In the genomic region with DNA sequence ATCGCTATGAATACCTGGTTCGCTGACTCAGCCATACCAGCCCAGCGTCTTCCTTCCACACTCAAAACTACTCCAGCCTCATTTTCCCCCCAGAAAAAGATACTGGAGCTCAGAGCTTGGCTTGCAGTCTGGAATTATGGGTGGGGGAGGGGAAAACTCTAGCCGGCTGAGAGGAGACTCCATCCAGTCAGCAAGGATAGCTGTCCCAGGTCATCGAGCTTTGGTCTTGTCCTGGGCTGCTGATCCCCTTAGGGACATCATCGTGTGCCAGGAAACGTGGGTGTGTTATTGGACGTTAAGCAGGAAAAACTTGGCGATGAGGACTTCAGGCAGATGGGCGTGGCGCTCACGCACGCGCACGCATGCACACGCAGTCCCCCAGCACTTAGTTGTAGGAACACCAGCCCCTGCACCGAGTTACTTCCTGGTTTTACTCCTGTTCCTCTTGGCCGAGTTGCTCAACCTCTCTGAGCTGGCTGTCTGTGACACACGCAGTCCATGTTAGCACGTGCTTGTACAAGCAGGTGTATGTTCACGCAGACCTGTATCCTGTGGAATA, we compare ENCODE assay signal across 8 mouse cellular contexts. TPM values are rescaled to one million over a fixed set of nuclear protein-coding genes. Genes with fewer than 3 reads are reported as not detected.
DNase-seq lines count a peak whose midpoint lies in the region; ATAC-seq and TF ChIP-seq lines count a peak whose summit lies in the region.

No protein-coding gene starts in this region.

- no peaks in the 10 kb centered on the region for H3K9me3 ChIP-seq in embryonic facial prominence, embryonic 13.5 days
- no peaks in the 10 kb centered on the region for H3K9me3 ChIP-seq in hindbrain, embryonic 12.5 days (replicated peaks)
- H3K9me3 ChIP-seq in lung, embryonic 16.5 days (ENCODE audit: control insufficient read depth, low read length), result no peaks in the 10 kb centered on the region

- DNase-seq in spleen, adult 2 months (ENCODE audit: low read depth in 1 of 2, low spot score in 2 of 2), result peak in 1 of 2 experiments; percentile 45
- DNase-seq in spleen, postnatal 14 days (ENCODE audit: low spot score in 2 of 2), result no peak
- peak; percentile 56 to 61 for DNase-seq in spleen, postnatal 36 days (ENCODE audit: low spot score in 2 of 2)
- DNase-seq in left cerebral cortex, adult 9 months (ENCODE audit: low spot score in 2 of 2), result no peak

- peak overlapping the region; percentile 33; the same call in 1 of the 2 replicates for H3K4me3 ChIP-seq in spleen, adult 2 months (ENCODE audit: extremely low read depth, insufficient read depth, insufficient read length)
- peak overlapping the region; percentile 62 for H3K4me3 ChIP-seq in embryonic facial prominence, embryonic 13.5 days
- peak overlapping the region; percentile 45; the same call in 1 of the 2 replicates for H3K4me3 ChIP-seq in hindbrain, embryonic 12.5 days
- H3K4me3 ChIP-seq in lung, embryonic 16.5 days (ENCODE audit: low read length), result peak overlapping the region; percentile 66; the same call in 1 of the 2 replicates

- WGBS in spleen, adult 2 months, result 3% methylated on average over 21 of the region's 21 CpGs
- 2% methylated on average over 21 of the region's 21 CpGs for WGBS in embryonic facial prominence, embryonic 13.5 days
- WGBS in hindbrain, embryonic 12.5 days, result 3% methylated on average over 21 of the region's 21 CpGs
- WGBS in lung, embryonic 16.5 days, result 3% methylated on average over 21 of the region's 21 CpGs

- H3K4me1 ChIP-seq in spleen, adult 2 months (ENCODE audit: control insufficient read depth, insufficient read depth, insufficient read length), result peaks cover 48% of the 10 kb centered on the region
- peaks cover 88% of the 10 kb centered on the region for H3K4me1 ChIP-seq in embryonic facial prominence, embryonic 13.5 days
- peaks cover 88% of the 10 kb centered on the region for H3K4me1 ChIP-seq in hindbrain, embryonic 12.5 days
- peaks cover 61% of the 10 kb centered on the region for H3K4me1 ChIP-seq in lung, embryonic 16.5 days (replicated peaks; ENCODE audit: control insufficient read depth, insufficient read depth, low read length)

- no peak for TF ChIP-seq CTCF in spleen, adult 2 months (IDR thresholded peaks at IDR 0.05; ENCODE audit: extremely low read depth, insufficient read depth, insufficient read length, insufficient replicate concordance)

- H3K27ac ChIP-seq in spleen, adult 2 months (ENCODE audit: insufficient read depth, low read length), result no peak overlapping the region
- peak overlapping the region; percentile 34; the same call in 1 of the 2 replicates for H3K27ac ChIP-seq in embryonic facial prominence, embryonic 13.5 days
- H3K27ac ChIP-seq in hindbrain, embryonic 12.5 days, result no peak overlapping the region
- H3K27ac ChIP-seq in lung, embryonic 16.5 days (ENCODE audit: low read length), result peak overlapping the region; percentile 59

- 0 out of 2 replicates have a peak, but pooled peaks cover 2% of the 10 kb centered on the region for H3K36me3 ChIP-seq in spleen, adult 2 months (ENCODE audit: control insufficient read depth, insufficient read depth, low read length)
- no peaks in the 10 kb centered on the region for H3K36me3 ChIP-seq in embryonic facial prominence, embryonic 13.5 days
- no peaks in the 10 kb centered on the region for H3K36me3 ChIP-seq in hindbrain, embryonic 12.5 days
- H3K36me3 ChIP-seq in lung, embryonic 16.5 days (ENCODE audit: control insufficient read depth, insufficient read depth, low read length), result no peaks in the 10 kb centered on the region

- no peak for ATAC-seq in embryonic facial prominence, embryonic 13.5 days (ENCODE audit: insufficient number of reproducible peaks, insufficient read depth, low FRiP score, low TSS enrichment, low read depth)
- no peak for ATAC-seq in hindbrain, embryonic 12.5 days (ENCODE audit: low FRiP score)
- no peak for ATAC-seq in lung, embryonic 16.5 days (ENCODE audit: low read depth)
- ATAC-seq in activated CD4-positive, CD25-positive, alpha-beta regulatory T cell, adult 4 months, result no peak

- H3K4me2 ChIP-seq in embryonic facial prominence, embryonic 13.5 days, result peak overlapping the region; percentile 91
- H3K4me2 ChIP-seq in hindbrain, embryonic 12.5 days (replicated peaks), result peak overlapping the region; percentile 35
- H3K4me2 ChIP-seq in lung, embryonic 16.5 days (ENCODE audit: low read depth, low read length), result peak overlapping the region; percentile 85

- H3K9ac ChIP-seq in embryonic facial prominence, embryonic 13.5 days, result no peak overlapping the region
- H3K9ac ChIP-seq in hindbrain, embryonic 12.5 days, result no peak overlapping the region
- H3K9ac ChIP-seq in lung, embryonic 16.5 days (ENCODE audit: low read length), result peak overlapping the region; percentile 31; the same call in 1 of the 2 replicates

- H3K27me3 ChIP-seq in spleen, adult 2 months (ENCODE audit: control insufficient read depth, insufficient read depth, low read length), result no peaks in the 10 kb centered on the region
- H3K27me3 ChIP-seq in embryonic facial prominence, embryonic 13.5 days, result peaks cover 46% of the 10 kb centered on the region
- H3K27me3 ChIP-seq in hindbrain, embryonic 12.5 days, result peaks cover 84% of the 10 kb centered on the region
- H3K27me3 ChIP-seq in lung, embryonic 16.5 days (ENCODE audit: control insufficient read depth, insufficient read depth, low read depth, low read length), result no peaks in the 10 kb centered on the region; the same call in 1 of the 2 replicates

- no peak for TF ChIP-seq POLR2A in spleen, adult 2 months (IDR thresholded peaks at IDR 0.05; ENCODE audit: low read depth, low read length)

RNA-seq across cellular contexts. Expression of gene Gadd45b, which starts 3.6 kb away (rescaled TPM):
- 35.7 and 46.8 TPM in 2 replicates for polyA plus RNA-seq in spleen, adult 2 months (2012; rRNA removed)
- polyA plus RNA-seq in embryonic facial prominence, embryonic 13.5 days (2015; fragmentation: Nextera tagmentation; extraction: Ambion mirVana), result 29.0 and 29.9 TPM in 2 replicates
- polyA plus RNA-seq in hindbrain, embryonic 12.5 days (2016; fragmentation: Nextera tagmentation; extraction: Ambion mirVana), result 11.8 and 15.8 TPM in 2 replicates
- 57.3 and 63.6 TPM in 2 replicates for polyA plus RNA-seq in lung, embryonic 16.5 days (2015; fragmentation: Nextera tagmentation; extraction: Ambion mirVana)
- 10 to 100 TPM; 22.8 to 45.2 TPM for polyA plus RNA-seq in activated CD4-positive, CD25-positive, alpha-beta regulatory T cell, adult 4 months (2017; shearing (Covaris generic))

RNA-seq across cellular contexts. Expression of gene Lmnb2, which starts 15.5 kb away (rescaled TPM):
- polyA plus RNA-seq in spleen, adult 2 months (2012; rRNA removed), result 11.0 and 13.2 TPM in 2 replicates
- polyA plus RNA-seq in embryonic facial prominence, embryonic 13.5 days (2015; fragmentation: Nextera tagmentation; extraction: Ambion mirVana), result 51.5 and 63.4 TPM in 2 replicates
- polyA plus RNA-seq in hindbrain, embryonic 12.5 days (2016; fragmentation: Nextera tagmentation; extraction: Ambion mirVana), result 56.8 and 57.9 TPM in 2 replicates
- 52.6 and 52.7 TPM in 2 replicates for polyA plus RNA-seq in lung, embryonic 16.5 days (2015; fragmentation: Nextera tagmentation; extraction: Ambion mirVana)
- polyA plus RNA-seq in activated CD4-positive, CD25-positive, alpha-beta regulatory T cell, adult 4 months (2017; shearing (Covaris generic)), result 1 to 10 TPM; 2.8 to 4.5 TPM

RNA-seq across cellular contexts. Expression of gene Timm13, which starts 32.7 kb away (rescaled TPM):
- polyA plus RNA-seq in spleen, adult 2 months (2012; rRNA removed), result 123 and 133 TPM in 2 replicates
- polyA plus RNA-seq in embryonic facial prominence, embryonic 13.5 days (2015; fragmentation: Nextera tagmentation; extraction: Ambion mirVana), result 317 and 358 TPM in 2 replicates
- polyA plus RNA-seq in hindbrain, embryonic 12.5 days (2016; fragmentation: Nextera tagmentation; extraction: Ambion mirVana), result 271 and 305 TPM in 2 replicates
- polyA plus RNA-seq in lung, embryonic 16.5 days (2015; fragmentation: Nextera tagmentation; extraction: Ambion mirVana), result 284 and 297 TPM in 2 replicates
- polyA plus RNA-seq in activated CD4-positive, CD25-positive, alpha-beta regulatory T cell, adult 4 months (2017; shearing (Covaris generic)), result 100 to 1,000 TPM; 228 to 262 TPM

Comparison
In these comparisons a context has a peak if more than half of its experiments do, and no peak if none do; other contexts are left out.
1. DNase-seq: peak in spleen, postnatal 36 days (2 of 2); none in spleen, postnatal 14 days (0 of 2) and left cerebral cortex, adult 9 months (0 of 2).
2. H3K27ac ChIP-seq: peak in embryonic facial prominence, embryonic 13.5 days (single experiment) and lung, embryonic 16.5 days (single experiment); none in spleen, adult 2 months (single experiment) and hindbrain, embryonic 12.5 days (single experiment).
3. H3K4me2 ChIP-seq: peak in every context shown above with its lines; median percentile 91 in embryonic facial prominence, embryonic 13.5 days; 85 in lung, embryonic 16.5 days; 35 in hindbrain, embryonic 12.5 days.
4. Peak in every context shown above with its lines, with median percentiles within 50 percentile points of each other: H3K4me3 ChIP-seq.